Mouse (Mus musculus) leukemia stem cell, adult 10-12 weeks (primary cell): ENCODE measurements around the gene Wnt3a. TPM values are rescaled to one million over a fixed set of nuclear protein-coding genes. Genes with fewer than 3 reads are reported as not detected.

Source experiments
- polyA plus RNA-seq: library from polyadenylated mRNA; stranded (reverse); fragments of >175 nt; gene quantifications from 2 replicates; pipeline ENCODE4 v1.2.3, GENCODE M21; 2012; ENCODE audit warnings: low replicate concordance

The Wnt3a gene
- 0.06 TPM in 1 of 2 replicates, not detected in the other for polyA plus RNA-seq

GRCm38 (mm10) chr11:59290702-59291303 lies at the start of gene Wnt3a:
TSS of gene Wnt3a (minus strand) at chr11:59290752.

GRCm38 (mm10) chr11:59306461-59307421 lies 16.2 kb upstream of the Wnt3a start, which contains the start of gene Wnt9a:
TSS of gene Wnt9a (plus strand) at chr11:59306928.

DNA sequence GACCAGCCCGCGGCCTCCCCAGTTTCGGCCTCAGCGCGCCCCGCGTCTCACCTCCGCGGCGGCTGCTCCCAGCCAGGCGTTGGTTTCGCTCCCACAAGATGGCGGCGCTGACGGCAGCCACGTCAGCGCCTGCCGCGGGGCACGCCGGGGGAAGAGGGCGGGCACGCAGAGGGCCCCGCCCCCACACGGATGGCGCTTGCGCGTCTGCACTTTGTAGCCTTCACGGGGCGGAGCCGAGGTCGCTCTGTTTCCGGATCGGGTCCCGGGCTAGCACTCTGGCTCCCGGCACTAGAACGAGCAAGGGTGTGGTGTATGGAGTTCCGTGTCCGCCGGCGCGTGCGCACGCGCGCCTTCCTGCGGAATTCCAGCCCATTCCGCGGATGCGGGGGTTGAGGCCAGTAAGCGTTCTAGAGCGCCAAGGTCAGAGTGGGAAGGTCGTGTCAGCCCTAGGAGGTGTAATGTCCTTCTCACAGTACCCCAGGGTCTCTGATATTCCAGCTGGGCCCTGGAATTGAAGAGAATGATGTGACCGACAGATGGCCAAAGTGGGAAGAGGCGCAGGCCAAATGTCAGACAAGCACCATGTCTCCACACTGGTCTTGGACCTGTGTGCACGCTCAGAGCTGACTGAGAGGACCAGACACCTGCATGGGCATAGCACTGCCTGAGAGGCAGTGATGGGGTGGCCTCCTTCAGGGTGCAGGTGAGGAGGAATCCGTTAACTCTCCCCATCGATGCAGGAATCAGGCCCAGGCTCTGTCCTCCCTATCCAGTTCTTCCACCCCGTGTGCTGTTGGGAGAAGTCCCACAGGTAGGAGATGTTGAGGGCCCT lies 62.2 kb downstream of the Wnt3a start, which contains the start of gene Arf1:
Gene Arf1, minus strand, starts transcription at position 149 of the 832 bp plus-strand sequence.

DNA sequence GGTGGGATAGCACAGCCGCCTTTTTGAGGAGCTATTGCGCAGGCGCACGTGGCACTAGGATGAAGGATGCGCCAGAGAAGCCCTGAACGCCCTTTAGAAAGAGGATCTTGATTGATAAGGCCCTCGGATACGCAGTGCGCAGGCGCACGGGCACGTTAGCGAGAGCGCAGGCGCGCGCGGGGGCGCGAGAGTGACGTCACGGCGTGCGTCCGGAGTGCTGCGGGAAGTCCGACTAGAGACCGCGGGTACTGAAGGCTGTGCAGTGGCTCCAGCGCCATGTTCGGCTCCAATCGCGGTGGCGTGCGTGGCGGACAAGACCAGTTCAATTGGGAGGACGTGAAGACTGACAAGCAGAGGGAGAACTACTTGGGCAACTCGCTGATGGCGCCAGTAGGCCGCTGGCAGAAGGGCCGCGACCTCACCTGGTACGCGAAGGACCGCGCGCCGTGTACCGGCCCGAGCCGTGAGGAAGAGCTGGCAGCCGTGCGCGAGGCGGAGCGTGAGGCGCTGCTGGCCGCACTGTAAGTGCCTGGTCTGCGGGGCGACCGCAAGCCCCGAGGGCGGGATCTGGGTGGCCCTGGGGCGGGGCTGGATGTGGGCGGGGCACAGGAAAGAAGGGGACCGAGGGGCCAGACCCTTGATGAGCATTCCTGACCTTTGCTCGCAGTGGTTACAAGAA lies 82.3 kb downstream of the Wnt3a start, which contains the start of gene 2310033P09Rik:
Gene 2310033P09Rik, plus strand, starts transcription at position 169 of the 679 bp plus-strand sequence.

GRCm38 (mm10) chr11:59202081-59202995 lies 88.2 kb downstream of the Wnt3a start, which contains the start of gene Mrpl55:
TSS of gene Mrpl55 (plus strand) at chr11:59202486.

Other genes starting within 250 kb of the Wnt3a start
- 0.85 and 0.96 TPM in 2 replicates for gene Obscn, start 154.3 kb downstream of the Wnt3a start, polyA plus RNA-seq
- gene Iba57, start 127.0 kb downstream of the Wnt3a start, polyA plus RNA-seq, result 10.8 and 20.5 TPM in 2 replicates
- gene Gjc2, start 107.5 kb downstream of the Wnt3a start, polyA plus RNA-seq, result 0.08 TPM in 1 of 2 replicates, not detected in the other
- gene Guk1, start 98.5 kb downstream of the Wnt3a start, polyA plus RNA-seq, result 24.9 and 34.1 TPM in 2 replicates
- 16.0 and 43.0 TPM in 2 replicates for gene Mrpl55, start 88.3 kb downstream of the Wnt3a start, polyA plus RNA-seq
- gene 2310033P09Rik, start 82.4 kb downstream of the Wnt3a start, polyA plus RNA-seq, result 31.8 and 32.5 TPM in 2 replicates
- 137 and 178 TPM in 2 replicates for gene Arf1, start 62.5 kb downstream of the Wnt3a start, polyA plus RNA-seq
- 0.05 TPM in 1 of 2 replicates, not detected in the other for gene Wnt9a, start 16.2 kb upstream of the Wnt3a start, polyA plus RNA-seq
- not detected in 2 replicates for gene Prss38, start 84.9 kb upstream of the Wnt3a start, polyA plus RNA-seq
- gene Jmjd4, start 159.3 kb upstream of the Wnt3a start, polyA plus RNA-seq, result 7.9 and 11.2 TPM in 2 replicates
- gene Snap47, start 160.4 kb upstream of the Wnt3a start, polyA plus RNA-seq, result 0.78 and 2.8 TPM in 2 replicates
- 0.07 and 0.11 TPM in 2 replicates for gene Zfp867, start 181.7 kb upstream of the Wnt3a start, polyA plus RNA-seq
- gene Zkscan17, start 236.0 kb upstream of the Wnt3a start, polyA plus RNA-seq, result 23.9 and 35.1 TPM in 2 replicates